Mouse (Mus musculus): ENCODE data around the gene Spata5. TPM values are rescaled to one million over a fixed set of nuclear protein-coding genes. Genes with fewer than 3 reads are reported as not detected.
"Not testable (repeated sequence)": the region's sequence is repeated elsewhere in the genome, so short reads cannot be mapped to it uniquely, and the experiment has no call there.

Spata5 gene
- total RNA-seq, 2 experiments from 2014 or later, result 12.0 to 17.3 TPM

GRCm38 (mm10) chr3:37510055-37511032 lies 90.6 kb downstream of the Spata5 start:
- no peak for DNase-seq

- peak; percentile 18 to 59 for DNase-seq
These were observed 95.8 kb downstream of the Spata5 start for GRCm38 (mm10) chr3:37515485-37515884.

- no peak for DNase-seq
These were observed 96.7 kb downstream of the Spata5 start for GRCm38 (mm10) chr3:37516379-37516778.

- DNase-seq, result no peak
These were observed 98.9 kb downstream of the Spata5 start for GRCm38 (mm10) chr3:37518611-37519010.

- no peak for DNase-seq
These were observed 100.8 kb downstream of the Spata5 start for GRCm38 (mm10) chr3:37520334-37521023.

GRCm38 (mm10) chr3:37532079-37532478 lies 112.4 kb downstream of the Spata5 start:
- no peak for DNase-seq

GRCm38 (mm10) chr3:37540701-37541100 lies 121.0 kb downstream of the Spata5 start:
- not testable (repeated sequence) for DNase-seq

GRCm38 (mm10) chr3:37546351-37546750 lies 126.7 kb downstream of the Spata5 start:
- no peak for DNase-seq

- DNase-seq, result no peak
These were observed 130.5 kb downstream of the Spata5 start for GRCm38 (mm10) chr3:37550190-37550589.

GRCm38 (mm10) chr3:37550594-37550993 lies 130.9 kb downstream of the Spata5 start:
- DNase-seq, result no peak

- DNase-seq, result no peak
These were observed 131.8 kb downstream of the Spata5 start for GRCm38 (mm10) chr3:37551486-37551885.

- DNase-seq, result no peak
These were observed 132.5 kb downstream of the Spata5 start for GRCm38 (mm10) chr3:37552244-37552643.

- DNase-seq, result no peak
These were observed 133.8 kb downstream of the Spata5 start for GRCm38 (mm10) chr3:37553371-37554033.

GRCm38 (mm10) chr3:37556412-37557113 lies 136.9 kb downstream of the Spata5 start:
- peak; percentile 29 for DNase-seq

GRCm38 (mm10) chr3:37557741-37558479 lies 138.2 kb downstream of the Spata5 start:
- DNase-seq, result no peak

GRCm38 (mm10) chr3:37559339-37559738 lies 139.6 kb downstream of the Spata5 start:
- no peak for DNase-seq

- no peak for DNase-seq
These were observed 141.8 kb downstream of the Spata5 start for GRCm38 (mm10) chr3:37561466-37561865.

GRCm38 (mm10) chr3:37566097-37566496 lies 146.4 kb downstream of the Spata5 start:
- DNase-seq, result no peak

- no peak for DNase-seq
These were observed 147.8 kb downstream of the Spata5 start for GRCm38 (mm10) chr3:37567505-37567904.

- no peak for DNase-seq
These were observed 149.1 kb downstream of the Spata5 start for GRCm38 (mm10) chr3:37568780-37569179.

Measured in heart, adult 18-20 months (tissue).